Mouse (Mus musculus) spleen, postnatal 36 days (tissue): ENCODE data around the gene Deup1.

ENCODE experiments used
- DNase-seq, 2 experiments: peaks; one replicate each; pipeline ENCODE4 v3.0.0; 2022; ENCODE audit warnings: low spot score in 2 of 2, mixed read lengths in 1 of 2

Gene Deup1

GRCm38 (mm10) chr9:15627785-15628287 lies at the start of gene Deup1:
Deup1 (minus strand) TSS chr9:15627933.
- DNase-seq, result no peak

DNA sequence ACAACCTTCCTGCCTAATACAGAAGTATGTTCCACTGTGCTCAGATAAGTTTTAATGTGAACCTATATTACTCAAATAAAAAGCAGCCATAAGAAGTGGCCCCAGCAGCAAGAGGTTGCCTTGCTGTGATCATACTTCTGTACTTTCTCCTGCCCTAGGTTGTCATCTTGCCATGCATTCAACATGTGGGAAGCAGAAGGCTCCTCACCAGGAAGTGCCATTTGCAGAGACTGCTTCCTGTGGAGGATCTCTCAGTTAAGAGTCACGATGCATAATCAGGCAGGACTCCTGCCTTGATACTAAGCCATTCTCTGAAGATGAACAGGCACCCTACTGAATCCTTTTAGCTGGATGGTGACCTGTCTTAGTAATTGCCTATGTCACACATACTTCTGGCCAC lies 44.5 kb upstream of the Deup1 start:
- no peak for DNase-seq

DNA sequence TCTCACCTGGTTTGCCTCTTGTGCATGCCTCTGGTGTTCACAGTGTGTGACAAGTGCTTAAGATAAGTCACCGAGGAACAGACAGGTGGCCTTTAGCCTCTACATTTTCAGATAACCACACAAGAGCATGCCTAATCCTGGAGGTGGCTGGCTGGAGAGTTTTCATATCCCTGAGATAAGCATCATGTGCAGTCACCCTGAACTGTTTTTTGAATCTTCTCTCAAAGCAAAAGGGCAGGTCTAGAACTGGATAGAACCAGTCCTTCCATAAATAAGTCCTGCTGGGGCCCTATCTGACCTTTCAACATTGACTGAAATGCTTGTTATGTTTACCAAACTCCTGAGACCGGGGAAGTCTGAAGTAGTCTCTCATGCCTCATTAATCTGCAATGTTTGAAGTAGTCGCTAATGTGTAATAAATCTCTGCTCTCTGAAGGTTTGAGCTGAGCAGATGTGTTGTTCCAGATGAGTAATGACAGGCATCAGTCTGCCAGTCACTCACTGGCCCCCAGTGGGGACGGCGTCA lies 42.3 kb upstream of the Deup1 start:
- DNase-seq, result no peak

DNA sequence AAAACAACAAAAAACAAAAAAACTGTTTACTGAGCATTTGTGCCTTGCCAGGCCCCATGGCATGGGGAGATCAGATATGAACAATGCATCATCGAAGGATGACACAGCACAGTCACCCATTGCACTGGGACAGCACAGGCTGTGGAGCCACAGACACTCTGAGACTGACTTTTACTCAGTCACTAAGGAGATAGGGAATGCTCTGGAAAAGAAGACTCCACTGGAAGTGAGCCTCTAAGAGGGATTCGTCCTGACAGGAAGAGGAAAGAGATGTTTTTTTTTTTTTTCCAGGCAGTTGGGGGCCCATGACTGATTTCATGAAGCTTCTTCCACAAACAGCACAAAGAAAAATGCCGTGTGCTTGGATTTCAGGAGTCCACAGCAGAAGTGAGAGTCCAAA lies 41.7 kb upstream of the Deup1 start:
- no peak for DNase-seq

DNA sequence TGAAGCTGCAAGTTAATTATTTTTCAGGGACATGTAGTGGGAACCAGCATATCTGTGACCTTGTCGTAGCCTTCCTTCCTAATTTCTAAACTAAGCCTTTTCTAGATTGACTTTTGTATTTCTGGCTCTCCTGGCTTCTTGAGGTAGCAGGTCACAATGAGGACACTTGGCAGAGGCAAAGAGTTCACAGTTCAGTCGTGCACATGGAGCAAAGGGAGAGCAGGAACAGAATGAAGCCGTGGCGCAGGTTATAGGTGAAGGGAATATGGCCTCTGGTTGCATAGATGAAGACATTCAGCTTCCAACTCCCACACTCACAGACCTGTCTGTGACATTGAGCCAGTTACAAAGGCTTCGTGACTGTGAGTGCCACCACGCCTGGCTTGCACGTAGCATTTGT lies 36.9 kb upstream of the Deup1 start:
- no peak for DNase-seq

- DNase-seq, result no peak
Measured at GRCm38 (mm10) chr9:15659069-15659468, 31.3 kb upstream of the Deup1 start.

- DNase-seq, result no peak
Measured at GRCm38 (mm10) chr9:15658236-15658785, 30.6 kb upstream of the Deup1 start.

- no peak for DNase-seq
Measured at GRCm38 (mm10) chr9:15653036-15653435, 25.3 kb upstream of the Deup1 start.

DNA sequence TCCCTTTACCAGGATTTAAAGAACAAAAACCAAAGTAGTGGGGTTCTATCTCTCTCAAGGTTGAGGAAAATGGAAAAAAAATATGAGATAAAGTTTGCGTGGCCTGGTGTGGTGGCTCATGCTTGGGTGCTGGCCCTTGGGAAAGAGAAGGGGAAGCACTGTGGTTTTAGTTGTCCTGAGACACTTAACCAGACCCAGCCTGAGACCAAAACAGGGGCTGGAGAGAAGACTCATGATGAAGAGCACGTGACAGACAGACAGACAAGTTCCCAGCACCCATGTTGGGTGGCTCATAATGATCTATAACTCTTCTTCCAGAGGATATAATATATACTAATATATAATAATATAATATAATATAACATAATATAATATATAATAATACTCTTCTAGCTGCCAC lies 22.2 kb upstream of the Deup1 start:
- DNase-seq, result no peak

GRCm38 (mm10) chr9:15627384-15627783 lies 349 bp downstream of the Deup1 start:
- no peak for DNase-seq

GRCm38 (mm10) chr9:15624739-15625138 lies 3.0 kb downstream of the Deup1 start:
- no peak for DNase-seq

- no peak for DNase-seq
Measured at GRCm38 (mm10) chr9:15619767-15620166, 8.0 kb downstream of the Deup1 start.

- no peak for DNase-seq
Measured at GRCm38 (mm10) chr9:15619020-15619590, 8.6 kb downstream of the Deup1 start.

DNA sequence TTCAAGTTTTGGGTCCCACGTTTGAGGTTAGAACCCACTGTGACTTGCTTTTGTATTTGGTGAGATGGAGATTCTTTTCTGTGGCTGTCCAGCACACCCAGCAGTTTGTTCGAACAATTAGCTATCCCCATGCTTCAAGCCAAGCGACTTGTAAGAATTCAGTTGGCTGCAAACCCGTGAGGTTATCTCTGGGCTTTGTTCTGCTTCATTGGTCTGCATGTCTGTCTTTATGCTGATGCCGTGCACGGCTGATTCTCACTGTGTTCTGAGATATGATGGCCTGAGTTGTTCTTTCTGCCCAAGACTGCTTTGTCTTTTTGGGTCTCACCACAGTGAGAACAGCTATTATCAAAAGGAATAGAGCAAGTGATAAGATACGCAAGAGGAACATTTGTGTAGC lies 10.7 kb downstream of the Deup1 start:
- DNase-seq, result no peak

GRCm38 (mm10) chr9:15616471-15616870 lies 11.3 kb downstream of the Deup1 start:
- DNase-seq, result no peak

DNA sequence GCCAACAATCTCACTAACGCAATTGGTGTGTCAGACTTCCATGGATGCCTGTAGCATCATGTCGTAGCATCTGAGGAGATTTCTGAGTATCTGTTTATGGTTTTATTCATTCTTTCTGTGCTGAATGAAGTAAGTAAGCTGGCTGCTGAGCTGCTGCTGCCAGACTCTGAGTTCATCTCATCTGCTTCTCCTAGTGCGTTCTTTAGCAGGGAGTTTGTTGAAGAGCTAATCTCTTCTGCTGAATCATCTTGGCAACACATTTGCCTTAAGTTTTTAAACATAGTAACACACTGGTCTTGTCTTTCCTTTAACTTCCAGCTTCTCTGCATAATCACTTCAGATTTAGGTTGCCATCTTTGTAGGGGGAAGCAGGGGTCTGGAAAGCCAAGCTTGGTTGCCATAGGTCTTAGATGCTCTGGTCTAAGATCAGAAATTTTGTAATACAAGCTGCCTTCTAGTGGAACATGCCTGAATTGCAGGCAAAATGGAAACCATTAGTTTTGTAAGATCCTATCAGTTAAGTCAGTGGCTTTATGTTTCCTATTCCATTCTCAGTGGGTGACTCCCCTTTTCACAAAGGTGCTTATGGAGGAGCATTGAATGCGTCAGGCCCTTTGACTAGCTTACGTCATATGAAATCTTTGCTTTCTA lies 18.3 kb downstream of the Deup1 start:
- no peak for DNase-seq

GRCm38 (mm10) chr9:15607601-15608000 lies 20.1 kb downstream of the Deup1 start:
- no peak for DNase-seq

GRCm38 (mm10) chr9:15603156-15603555 lies 24.6 kb downstream of the Deup1 start:
- DNase-seq, result no peak

- no peak for DNase-seq
Measured at GRCm38 (mm10) chr9:15600859-15601540, 26.7 kb downstream of the Deup1 start.

DNA sequence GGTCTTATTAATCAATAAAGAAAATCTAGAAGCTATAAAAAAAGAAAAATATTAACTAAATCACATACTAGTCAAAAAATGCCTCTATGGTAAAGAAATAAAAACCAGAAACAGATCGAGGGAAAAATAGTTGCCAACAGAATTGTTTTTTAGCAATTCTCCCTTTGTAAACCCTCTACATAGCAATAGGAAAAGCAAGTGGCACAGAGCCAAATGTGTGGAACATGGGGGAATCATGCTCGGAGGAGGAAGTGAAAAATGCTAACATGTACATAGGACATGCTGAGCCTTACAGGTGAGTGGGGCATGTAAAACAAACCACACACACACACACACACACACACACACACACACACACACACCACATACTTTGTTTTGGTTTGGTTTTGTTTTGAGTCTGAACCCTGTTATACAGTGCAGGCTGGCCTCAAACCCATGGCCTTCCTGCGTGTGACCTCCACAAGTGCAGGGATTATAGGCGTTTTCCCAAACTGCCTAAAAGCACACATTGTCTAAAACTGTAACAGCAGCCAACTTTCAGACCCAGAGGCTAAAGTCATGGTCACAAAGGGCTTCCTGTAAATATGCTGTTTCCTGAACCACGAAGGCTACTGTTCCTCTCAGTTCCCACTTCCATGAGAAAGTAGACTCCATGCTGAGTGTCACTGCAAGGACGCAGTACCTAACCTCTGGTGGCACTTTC lies 27.4 kb downstream of the Deup1 start:
- no peak for DNase-seq

DNA sequence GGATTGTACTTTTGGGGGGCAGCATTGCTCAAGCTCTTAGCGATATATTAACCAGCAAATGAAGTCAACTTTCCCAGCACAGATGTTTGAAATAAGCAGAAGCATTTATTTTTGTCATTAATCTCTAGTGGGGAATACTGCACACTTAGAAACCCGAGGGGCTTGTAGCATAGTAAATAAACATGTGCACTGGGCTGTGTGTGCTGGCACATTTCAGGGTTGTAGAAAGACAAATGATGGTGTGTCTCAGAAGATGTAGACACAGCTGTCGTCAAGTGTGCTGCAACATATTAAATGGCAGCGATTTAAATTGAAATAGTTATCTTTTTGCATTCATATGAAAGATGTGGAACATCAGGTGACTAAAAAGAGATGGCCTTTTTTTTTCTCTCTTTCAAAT lies 31.1 kb downstream of the Deup1 start:
- DNase-seq, result no peak

DNA sequence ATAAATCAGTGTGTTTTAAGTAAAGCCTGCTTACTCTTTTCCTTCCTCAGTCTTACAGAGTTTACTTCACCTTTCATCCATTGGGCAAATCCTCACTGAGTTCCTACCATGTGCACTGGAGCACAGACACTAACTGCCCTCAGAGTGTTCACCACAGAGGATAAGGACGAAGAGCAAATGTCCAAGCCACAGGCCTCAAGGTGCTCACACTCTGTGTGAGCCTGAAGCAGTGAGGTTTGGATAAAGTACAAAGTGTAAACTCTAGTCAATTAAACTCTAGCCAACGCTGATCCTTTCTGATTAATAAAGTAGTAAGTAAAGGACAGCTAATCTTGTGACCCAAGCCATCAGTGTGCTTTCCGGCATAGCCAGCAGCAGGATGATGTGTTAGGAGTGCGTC lies 33.6 kb downstream of the Deup1 start:
- no peak for DNase-seq
